Mouse (Mus musculus): ENCODE data around the gene Wwtr1. TPM values are rescaled to one million over a fixed set of nuclear protein-coding genes. Genes with fewer than 3 reads are reported as not detected.

The Wwtr1 gene
- polyA plus RNA-seq, 2 experiments = 34.5 to 54.2 TPM

- Histone ChIP-seq H3K27me3 (ENCODE audit: control insufficient read depth, insufficient read depth, low read length) (no peaks in the 10 kb centered on the region), H3K27ac (replicated peaks; ENCODE audit: low read depth, low read length) (no peak overlapping the region), H3K9ac (ENCODE audit: low read depth, low read length, severe bottlenecking) (no peak overlapping the region), H3K4me2 (replicated peaks; ENCODE audit: low read depth, low read length, severe bottlenecking) (no peak overlapping the region), H3K9me3 (ENCODE audit: control insufficient read depth, low read length) (no peaks in the 10 kb centered on the region), H3K36me3 (ENCODE audit: control insufficient read depth, insufficient read depth, low read length) (no peaks in the 10 kb centered on the region), H3K4me3 (replicated peaks; ENCODE audit: low read length) (no peak overlapping the region), H3K4me1 (ENCODE audit: control insufficient read depth, insufficient read depth, low read length) (no peaks in the 10 kb centered on the region)
- ATAC-seq (ENCODE audit: low FRiP score, low read depth) = no peak
- no peak for DNase-seq (ENCODE audit: low spot score)
- no peak for TF ChIP-seq POLR2A (IDR thresholded peaks at IDR 0.05; ENCODE audit: borderline replicate concordance, extremely low read depth, insufficient read depth, insufficient read length)
- 93% methylated on average over 5 of the region's 5 CpGs for WGBS
Measured at GRCm38 (mm10) chr3:57553108-57553507, 22.6 kb downstream of the Wwtr1 start.

- H3K27me3 ChIP-seq (ENCODE audit: control insufficient read depth, insufficient read depth, low read length) = no peaks in the 10 kb centered on the region
- no peak for TF ChIP-seq POLR2A (IDR thresholded peaks at IDR 0.05; ENCODE audit: borderline replicate concordance, extremely low read depth, insufficient read depth, insufficient read length)
- no peak overlapping the region for H3K27ac ChIP-seq (replicated peaks; ENCODE audit: low read depth, low read length)
- no peaks in the 10 kb centered on the region for H3K4me1 ChIP-seq (ENCODE audit: control insufficient read depth, insufficient read depth, low read length)
- ATAC-seq (ENCODE audit: low FRiP score, low read depth) (no peak), DNase-seq (ENCODE audit: low spot score) (peak; percentile 51)
- H3K4me2 ChIP-seq (replicated peaks; ENCODE audit: low read depth, low read length, severe bottlenecking) = no peak overlapping the region
- no peak overlapping the region for H3K4me3 ChIP-seq (replicated peaks; ENCODE audit: low read length)
- H3K9me3 ChIP-seq (ENCODE audit: control insufficient read depth, low read length) = no peaks in the 10 kb centered on the region
- 0 out of 2 replicates have a peak, but pooled peaks cover 4% of the 10 kb centered on the region for H3K36me3 ChIP-seq (ENCODE audit: control insufficient read depth, insufficient read depth, low read length)
- WGBS = 65% methylated on average over 2 of the region's 2 CpGs
- H3K9ac ChIP-seq (ENCODE audit: low read depth, low read length, severe bottlenecking) = no peak overlapping the region
Measured at GRCm38 (mm10) chr3:57551210-57551609, 24.5 kb downstream of the Wwtr1 start.

GRCm38 (mm10) chr3:57550468-57551185 lies 25.1 kb downstream of the Wwtr1 start:
- ATAC-seq (ENCODE audit: low FRiP score, low read depth) = no peak
- no peak overlapping the region for H3K4me3 ChIP-seq (replicated peaks; ENCODE audit: low read length)
- WGBS = 73% methylated on average over 5 of the region's 5 CpGs
- no peak overlapping the region for H3K9ac ChIP-seq (ENCODE audit: low read depth, low read length, severe bottlenecking)
- H3K27ac ChIP-seq (replicated peaks; ENCODE audit: low read depth, low read length) = no peak overlapping the region
- H3K27me3 ChIP-seq (ENCODE audit: control insufficient read depth, insufficient read depth, low read length) = no peaks in the 10 kb centered on the region
- H3K9me3 ChIP-seq (ENCODE audit: control insufficient read depth, low read length) = no peaks in the 10 kb centered on the region
- no peak for DNase-seq (ENCODE audit: low spot score)
- no peak overlapping the region for H3K4me2 ChIP-seq (replicated peaks; ENCODE audit: low read depth, low read length, severe bottlenecking)
- H3K4me1 ChIP-seq (ENCODE audit: control insufficient read depth, insufficient read depth, low read length) = no peaks in the 10 kb centered on the region
- 0 out of 2 replicates have a peak, but pooled peaks cover 4% of the 10 kb centered on the region for H3K36me3 ChIP-seq (ENCODE audit: control insufficient read depth, insufficient read depth, low read length)
- TF ChIP-seq POLR2A (IDR thresholded peaks at IDR 0.05; ENCODE audit: borderline replicate concordance, extremely low read depth, insufficient read depth, insufficient read length) = no peak

GRCm38 (mm10) chr3:57544154-57544553 lies 31.6 kb downstream of the Wwtr1 start:
- Histone ChIP-seq H3K4me2 (replicated peaks; ENCODE audit: low read depth, low read length, severe bottlenecking) (no peak overlapping the region), H3K36me3 (ENCODE audit: control insufficient read depth, insufficient read depth, low read length) (0 out of 2 replicates have a peak, but pooled peaks cover 4% of the 10 kb centered on the region), H3K4me1 (ENCODE audit: control insufficient read depth, insufficient read depth, low read length) (peaks cover 6% of the 10 kb centered on the region), H3K27me3 (ENCODE audit: control insufficient read depth, insufficient read depth, low read length) (no peaks in the 10 kb centered on the region), H3K9me3 (ENCODE audit: control insufficient read depth, low read length) (no peaks in the 10 kb centered on the region), H3K4me3 (replicated peaks; ENCODE audit: low read length) (no peak overlapping the region), H3K27ac (replicated peaks; ENCODE audit: low read depth, low read length) (no peak overlapping the region), H3K9ac (ENCODE audit: low read depth, low read length, severe bottlenecking) (no peak overlapping the region)
- DNase-seq (ENCODE audit: low spot score) = no peak
- TF ChIP-seq POLR2A (IDR thresholded peaks at IDR 0.05; ENCODE audit: borderline replicate concordance, extremely low read depth, insufficient read depth, insufficient read length) = no peak
- WGBS = 67% methylated on average over 9 of the region's 9 CpGs
- no peak for ATAC-seq (ENCODE audit: low FRiP score, low read depth)

DNA sequence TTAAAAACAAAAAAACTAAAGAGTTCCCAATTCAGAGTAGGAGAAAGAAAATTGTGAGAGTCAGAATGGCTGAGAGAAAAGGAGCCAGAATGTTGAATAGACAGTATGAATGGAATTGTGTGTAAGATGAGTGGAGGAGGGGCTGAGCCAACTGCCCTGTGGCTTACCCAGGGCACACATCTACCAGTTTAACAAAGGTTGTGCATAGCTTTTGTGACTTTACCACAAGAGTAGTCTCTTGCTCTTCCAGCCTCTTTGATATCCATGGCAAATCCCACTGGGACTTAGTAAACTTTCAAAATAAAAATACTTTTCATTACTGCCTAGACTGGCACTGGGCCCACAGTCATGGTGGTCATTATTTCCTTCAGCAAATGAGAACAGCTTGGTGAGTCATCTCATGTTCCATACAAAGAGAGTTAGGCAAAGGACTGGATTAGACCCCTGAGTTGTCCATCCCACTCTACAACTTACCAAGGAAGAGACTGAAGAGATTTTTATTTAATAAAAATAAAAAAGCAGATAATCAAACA lies 32.8 kb downstream of the Wwtr1 start:
- no peak for DNase-seq (ENCODE audit: low spot score)
- Histone ChIP-seq H3K9ac (ENCODE audit: low read depth, low read length, severe bottlenecking) (no peak overlapping the region), H3K4me1 (ENCODE audit: control insufficient read depth, insufficient read depth, low read length) (peaks cover 6% of the 10 kb centered on the region), H3K9me3 (ENCODE audit: control insufficient read depth, low read length) (no peaks in the 10 kb centered on the region), H3K27me3 (ENCODE audit: control insufficient read depth, insufficient read depth, low read length) (no peaks in the 10 kb centered on the region), H3K27ac (replicated peaks; ENCODE audit: low read depth, low read length) (no peak overlapping the region), H3K4me2 (replicated peaks; ENCODE audit: low read depth, low read length, severe bottlenecking) (no peak overlapping the region), H3K4me3 (replicated peaks; ENCODE audit: low read length) (no peak overlapping the region), H3K36me3 (ENCODE audit: control insufficient read depth, insufficient read depth, low read length) (0 out of 2 replicates have a peak, but pooled peaks cover 4% of the 10 kb centered on the region)
- no peak for ATAC-seq (ENCODE audit: low FRiP score, low read depth)
- TF ChIP-seq POLR2A (IDR thresholded peaks at IDR 0.05; ENCODE audit: borderline replicate concordance, extremely low read depth, insufficient read depth, insufficient read length) = no peak
